Mouse (Mus musculus): ENCODE measurements at regions not wholly inside any gene's neighbourhood (a gene's known extent, or its start where the extent isn't known, plus 50 kb on each side); places are given as distances from the start of the nearest gene placed in this dataset.

GRCm38 (mm10) chr9:52591188-52591587 lies 88.4 kb downstream of the AI593442 start:
- Histone ChIP-seq H3K4me3 (ENCODE audit: control insufficient read depth in 1 of 2, insufficient read depth in 1 of 2, low read depth in 2 of 2, low read length in 2 of 2) (no peak overlapping the region), H3K4me1 (ENCODE audit: control insufficient read depth in 1 of 2, insufficient read depth in 2 of 2, low read length in 2 of 2) (no peaks in the 10 kb centered on the region), H3K9me3 (replicated peaks; ENCODE audit: insufficient read depth, low read length) (no peaks in the 10 kb centered on the region), H3K27me3 (ENCODE audit: control insufficient read depth in 1 of 2, insufficient read depth in 2 of 2, low read length in 2 of 2) (no peaks in the 10 kb centered on the region), H3K36me3 (ENCODE audit: control insufficient read depth in 1 of 2, insufficient read depth in 2 of 2, low read length in 2 of 2) (no peaks in the 10 kb centered on the region), H3K9ac (ENCODE audit: control insufficient read depth, low read depth, low read length, poor library complexity, severe bottlenecking) (no peak overlapping the region), H3K27ac (ENCODE audit: control insufficient read depth, low read depth, low read length) (no peak overlapping the region), H3K79me2 (ENCODE audit: control insufficient read depth, insufficient read depth, low read length, poor library complexity) (no peaks in the 10 kb centered on the region)
- no peak for TF ChIP-seq EP300 (IDR thresholded peaks at IDR 0.05; ENCODE audit: low read depth in 1 of 2, low read length in 2 of 2)
- no peak for TF ChIP-seq GATA1 (IDR thresholded peaks at IDR 0.05; ENCODE audit: low read depth, low read length)
- no peak for TF ChIP-seq CTCF (IDR thresholded peaks at IDR 0.05 in 2 of 3, conservative IDR thresholded peaks at IDR 0.05 in 1 of 3; ENCODE audit: control insufficient read depth in 1 of 3, insufficient read depth in 1 of 3, low read depth in 2 of 3, low read length in 3 of 3, poor library complexity in 1 of 3, severe bottlenecking in 1 of 3)
- no peak for TF ChIP-seq KAT2A (conservative IDR thresholded peaks at IDR 0.05; ENCODE audit: low read depth, low read length)
- TF ChIP-seq USF1 (IDR thresholded peaks at IDR 0.05; ENCODE audit: low read depth, low read length), result no peak
- no peak for TF ChIP-seq ELF1 (IDR thresholded peaks at IDR 0.05; ENCODE audit: low read depth, low read length)
- TF ChIP-seq TAL1 (IDR thresholded peaks at IDR 0.05; ENCODE audit: low read length), result no peak
- DNase-seq (ENCODE audit: low read depth, low spot score), result no peak

- DNase-seq (ENCODE audit: low read depth, low spot score), result no peak
- no peaks in the 10 kb centered on the region for H3K79me2 ChIP-seq (ENCODE audit: control insufficient read depth, insufficient read depth, low read length, poor library complexity)
- no peaks in the 10 kb centered on the region for H3K36me3 ChIP-seq (ENCODE audit: control insufficient read depth in 1 of 2, insufficient read depth in 2 of 2, low read length in 2 of 2)
- TF ChIP-seq NELFE (IDR thresholded peaks at IDR 0.05; ENCODE audit: low read depth, low read length) (no peak), CHD1 (IDR thresholded peaks at IDR 0.05; ENCODE audit: low read depth, low read length) (no peak), HCFC1 (IDR thresholded peaks at IDR 0.05; ENCODE audit: low read depth, low read length) (no peak), MAFK (IDR thresholded peaks at IDR 0.05; ENCODE audit: borderline replicate concordance, low read depth, low read length) (no peak), MXI1 (IDR thresholded peaks at IDR 0.05; ENCODE audit: low read depth, low read length) (no peak), ETS1 (IDR thresholded peaks at IDR 0.05; ENCODE audit: low read depth, low read length) (no peak), POLR2AphosphoS5 (IDR thresholded peaks at IDR 0.05; ENCODE audit: borderline replicate concordance, low read depth, low read length) (no peak), ZNF384 (IDR thresholded peaks at IDR 0.05; ENCODE audit: low read depth, low read length) (no peak), TBP (IDR thresholded peaks at IDR 0.05; ENCODE audit: low read depth, low read length) (no peak), CHD2 (IDR thresholded peaks at IDR 0.05; ENCODE audit: low read length) (no peak), ZKSCAN1 (IDR thresholded peaks at IDR 0.05; ENCODE audit: low read depth, low read length) (no peak), USF1 (IDR thresholded peaks at IDR 0.05; ENCODE audit: low read depth, low read length) (no peak), ZMIZ1 (IDR thresholded peaks at IDR 0.05; ENCODE audit: low read depth, low read length) (no peak), SIN3A (IDR thresholded peaks at IDR 0.05; ENCODE audit: low read length) (no peak), JUND (IDR thresholded peaks at IDR 0.05; ENCODE audit: low read depth, low read length) (no peak), MAZ (IDR thresholded peaks at IDR 0.05; ENCODE audit: low read depth, low read length) (no peak), KAT2A (conservative IDR thresholded peaks at IDR 0.05; ENCODE audit: low read depth, low read length) (no peak), EP300 (IDR thresholded peaks at IDR 0.05; ENCODE audit: low read depth in 1 of 2, low read length in 2 of 2) (no peak)
- no peak overlapping the region for H3K9ac ChIP-seq (ENCODE audit: control insufficient read depth, low read depth, low read length, poor library complexity, severe bottlenecking)
- H3K4me1 ChIP-seq (ENCODE audit: control insufficient read depth in 1 of 2, insufficient read depth in 2 of 2, low read length in 2 of 2), result no peaks in the 10 kb centered on the region
- H3K9me3 ChIP-seq (replicated peaks; ENCODE audit: insufficient read depth, low read length), result no peaks in the 10 kb centered on the region
- no peak overlapping the region for H3K27ac ChIP-seq (ENCODE audit: control insufficient read depth, low read depth, low read length)
- no peak overlapping the region for H3K4me3 ChIP-seq (ENCODE audit: control insufficient read depth in 1 of 2, insufficient read depth in 1 of 2, low read depth in 2 of 2, low read length in 2 of 2)
- H3K27me3 ChIP-seq (ENCODE audit: control insufficient read depth in 1 of 2, insufficient read depth in 2 of 2, low read length in 2 of 2), result no peaks in the 10 kb centered on the region
These were observed 105.5 kb downstream of the AI593442 start for GRCm38 (mm10) chr9:52574066-52574465.
